Mouse (Mus musculus): ENCODE data around the gene Asb4.

DNA sequence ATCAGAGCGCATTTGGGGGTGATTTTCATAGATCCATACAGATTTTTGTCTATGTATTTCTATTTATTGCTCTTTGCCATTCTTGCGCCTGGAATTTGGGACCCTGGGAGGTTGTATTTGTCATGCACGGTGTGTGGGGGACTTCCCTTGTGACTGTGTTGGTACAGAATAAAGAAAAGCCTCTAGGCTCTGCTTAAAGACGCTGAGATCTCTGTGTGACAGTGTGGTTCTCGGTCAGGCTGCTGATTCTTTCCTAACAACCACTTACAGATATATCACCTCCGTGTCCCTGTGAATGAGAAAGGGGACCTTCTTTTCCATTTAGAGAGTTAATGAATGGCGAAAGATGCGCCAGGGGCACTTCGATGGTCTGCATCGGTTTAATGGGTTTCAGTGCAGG is 7.8 kb downstream of the Asb4 start:
- TF ChIP-seq POLR2A (IDR thresholded peaks at IDR 0.05; ENCODE audit: borderline replicate concordance, low read depth, low read length) (no peak), CTCF (IDR thresholded peaks at IDR 0.05; ENCODE audit: low read depth, low read length) (no peak)
